ENCODE assay signal across 21 mouse cellular contexts in the genomic region with DNA sequence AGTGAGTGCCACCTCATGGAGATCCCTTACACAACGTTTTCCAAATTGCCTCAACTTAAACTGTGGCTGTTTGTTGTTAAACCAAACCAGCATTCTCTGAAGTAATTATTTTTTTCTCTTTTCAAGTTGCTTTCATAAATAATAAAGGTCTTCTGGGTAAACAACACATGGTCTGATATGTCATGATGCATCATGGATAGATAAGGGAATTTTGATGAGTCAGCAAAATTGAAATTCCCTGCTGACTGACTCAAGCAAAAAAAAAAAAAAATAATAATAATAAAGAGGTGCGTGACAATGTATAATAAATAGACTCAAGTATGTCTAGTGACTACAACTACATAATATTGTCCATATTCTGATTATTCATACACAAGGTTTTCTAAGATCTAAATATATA.
DNase-seq lines count a peak whose midpoint lies in the region; ATAC-seq and TF ChIP-seq lines count a peak whose summit lies in the region.
"Had no signal": no experiment of that assay in that cellular context is flagged by ENCODE, and none has a peak within 500 bp of the region (broad histone marks: within the 10 kb centered on the region; RNA-seq: fewer than 3 reads in every experiment).

No protein-coding gene starts in this region.

- H3K4me3 ChIP-seq in ES-E14 (ENCODE audit: insufficient read depth in 1 of 2, low read depth in 1 of 2, low read length in 2 of 2, poor library complexity in 1 of 2, severe bottlenecking in 1 of 2): no peak overlapping the region
- H3K4me3 ChIP-seq in forebrain, postnatal 0 days (ENCODE audit: low read depth, low read length): no peak overlapping the region
- H3K4me3 ChIP-seq: embryonic facial prominence, embryonic 10.5 days; embryonic facial prominence, embryonic 12.5 days; forebrain, embryonic 13.5 days; forebrain, embryonic 15.5 days had no signal

- ATAC-seq in CD4-positive, CD25-positive, alpha-beta regulatory T cell, adult 4 months: no peak
- no peak for ATAC-seq in forebrain, postnatal 0 days
- ATAC-seq: activated CD4-positive, CD25-positive, alpha-beta regulatory T cell, adult 4 months; forebrain, embryonic 13.5 days; forebrain, embryonic 15.5 days; Patski had no signal

- H3K4me1 ChIP-seq in ES-E14 (ENCODE audit: control insufficient read depth in 2 of 2, insufficient read depth in 2 of 2, low read length in 2 of 2, poor library complexity in 1 of 2): no peaks in the 10 kb centered on the region
- no peaks in the 10 kb centered on the region for H3K4me1 ChIP-seq in forebrain, postnatal 0 days (ENCODE audit: insufficient read depth)
- H3K4me1 ChIP-seq: embryonic facial prominence, embryonic 10.5 days; embryonic facial prominence, embryonic 12.5 days; forebrain, embryonic 13.5 days; forebrain, embryonic 15.5 days had no signal

- no peaks in the 10 kb centered on the region for H3K9me3 ChIP-seq in ES-E14 (ENCODE audit: control insufficient read depth, insufficient read depth, low read depth, low read length)
- no peaks in the 10 kb centered on the region for H3K9me3 ChIP-seq in forebrain, postnatal 0 days (ENCODE audit: low read length)
- H3K9me3 ChIP-seq: embryonic facial prominence, embryonic 10.5 days; embryonic facial prominence, embryonic 12.5 days; forebrain, embryonic 13.5 days; forebrain, embryonic 15.5 days had no signal

- no peak overlapping the region for H3K27ac ChIP-seq in ES-E14 (ENCODE audit: insufficient read depth, low read depth, low read length, poor library complexity, severe bottlenecking)
- no peak overlapping the region for H3K27ac ChIP-seq in forebrain, postnatal 0 days (ENCODE audit: low read depth, low read length)
- H3K27ac ChIP-seq: embryonic facial prominence, embryonic 10.5 days; embryonic facial prominence, embryonic 12.5 days; forebrain, embryonic 13.5 days; forebrain, embryonic 15.5 days had no signal

- H3K4me2 ChIP-seq in forebrain, postnatal 0 days (ENCODE audit: low read depth): no peak overlapping the region
- H3K4me2 ChIP-seq: embryonic facial prominence, embryonic 12.5 days; forebrain, embryonic 13.5 days; forebrain, embryonic 15.5 days had no signal

- H3K27me3 ChIP-seq in forebrain, postnatal 0 days (ENCODE audit: insufficient read depth, low read length): no peaks in the 10 kb centered on the region
- H3K27me3 ChIP-seq: embryonic facial prominence, embryonic 12.5 days; forebrain, embryonic 13.5 days; forebrain, embryonic 15.5 days had no signal

- WGBS in forebrain, postnatal 0 days: 83% methylated on average over 2 of the region's 2 CpGs

- intact Hi-C loops in left cerebral cortex, postnatal 36 days (cut with DNase I): no loop called here

- peak; percentile 30 for DNase-seq in CD4-positive, CD25-positive, alpha-beta regulatory T cell, adult 2 months (ENCODE audit: low read depth, low spot score)
- DNase-seq in 416B (ENCODE audit: low read depth) (peak; percentile 6), ES-E14 (ENCODE audit: low read depth, low spot score) (no peak)
- DNase-seq in induced T-regulatory cell, adult 2 months (ENCODE audit: low read depth): peak; percentile 8
- DNase-seq in left cerebral cortex, postnatal 36 days (ENCODE audit: low spot score in 2 of 2): no peak
- no peak for DNase-seq in forebrain, postnatal 0 days
- DNase-seq: adrenal gland, adult 8-10 months; adrenal gland, postnatal 14 days; adrenal gland, postnatal 36 days; cerebellum, adult 11-12 months; cerebellum, adult 2 months; cerebellum, adult 9-10 months; cerebellum, postnatal 10 days; cerebellum, postnatal 25 days had no signal

- no peak for TF ChIP-seq CTCF in forebrain, postnatal 0 days (IDR thresholded peaks at IDR 0.05; ENCODE audit: low read depth)

- H3K36me3 ChIP-seq in ES-E14 (ENCODE audit: control insufficient read depth, insufficient read depth, low read length, poor library complexity, severe bottlenecking): no peaks in the 10 kb centered on the region
- no peaks in the 10 kb centered on the region for H3K36me3 ChIP-seq in forebrain, postnatal 0 days (ENCODE audit: insufficient read depth)
- H3K36me3 ChIP-seq: embryonic facial prominence, embryonic 10.5 days; embryonic facial prominence, embryonic 12.5 days; forebrain, embryonic 15.5 days had no signal

- in situ Hi-C loops in ES-E14 (cut with MboI; ENCODE audit: low sequenced_read_pairs in 2 of 2, unreplicated experiment in 2 of 2): no loop called here

- H3K9ac ChIP-seq in ES-E14 (ENCODE audit: insufficient read depth, low read depth, low read length, poor library complexity, severe bottlenecking): no peak overlapping the region
- no peak overlapping the region for H3K9ac ChIP-seq in forebrain, postnatal 0 days
- H3K9ac ChIP-seq: embryonic facial prominence, embryonic 12.5 days; forebrain, embryonic 13.5 days; forebrain, embryonic 15.5 days had no signal

TF ChIP-seq in ES-E14, 5 proteins besides CTCF, POLR2A, EP300 and RAD21:
- no peak for TF ChIP-seq CHD2 (IDR thresholded peaks at IDR 0.05; ENCODE audit: low read depth, low read length)
- TF ChIP-seq MAFK (IDR thresholded peaks at IDR 0.05; ENCODE audit: insufficient read depth, low read depth, low read length): peak; percentile 98

Comparison
In these comparisons a context has a peak if more than half of its experiments do, and no peak if none do; other contexts are left out.
1. DNase-seq: peak in CD4-positive, CD25-positive, alpha-beta regulatory T cell, adult 2 months (single experiment), 416B (single experiment) and induced T-regulatory cell, adult 2 months (single experiment); none in ES-E14 (single experiment), left cerebral cortex, postnatal 36 days (0 of 2) and forebrain, postnatal 0 days (single experiment).